Mouse (Mus musculus): ENCODE measurements around the gene Slc38a1.
A peak's percentile ranks its signal among the peaks of the same experiment; 100 is the strongest.

Slc38a1 gene

DNA sequence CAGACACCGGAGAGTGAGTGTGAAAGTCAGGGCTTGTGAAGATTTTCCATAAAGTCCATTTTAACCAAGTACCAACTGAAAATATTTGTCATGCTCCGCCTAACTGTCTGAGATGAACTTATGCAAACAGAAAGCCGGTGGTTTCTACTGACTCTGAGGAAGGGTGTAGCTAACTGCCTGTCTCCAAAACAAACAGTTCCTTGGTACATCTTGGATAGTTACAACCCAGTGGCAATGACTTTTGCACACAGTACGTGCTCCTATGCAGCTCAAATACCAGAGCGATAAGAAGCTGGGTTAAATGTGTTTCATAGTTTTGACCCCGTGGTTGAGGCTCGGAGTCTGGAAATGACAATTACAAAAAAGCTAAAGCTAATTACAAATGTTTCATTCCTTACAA lies 34.0 kb downstream of the Slc38a1 start:
- no peak for DNase-seq (ENCODE audit: low spot score in 2 of 2)

DNA sequence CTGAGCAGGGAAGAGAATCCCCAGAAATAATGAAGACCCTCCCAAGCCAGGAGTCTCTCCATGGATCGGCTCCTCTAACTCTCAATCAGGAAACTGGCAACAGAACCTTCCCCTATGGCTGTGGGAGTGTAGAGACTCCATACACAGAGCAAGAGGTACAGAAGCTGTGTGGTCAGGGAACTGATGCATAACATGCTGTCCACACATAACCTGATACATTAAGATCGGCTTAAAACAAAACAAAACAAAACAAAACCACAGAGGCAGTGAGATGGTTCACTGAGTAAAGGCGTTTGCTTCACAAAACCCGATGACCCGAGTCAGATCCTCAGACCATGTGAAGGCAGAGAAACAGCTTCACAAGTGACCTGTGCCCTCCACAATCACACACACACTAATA lies 35.3 kb downstream of the Slc38a1 start:
- no peak for DNase-seq (ENCODE audit: low spot score in 2 of 2)

GRCm38 (mm10) chr15:96604282-96604681 lies 38.4 kb downstream of the Slc38a1 start:
- DNase-seq (ENCODE audit: low spot score in 2 of 2): peak in 1 of 2 experiments; percentile 43

- DNase-seq (ENCODE audit: low spot score in 2 of 2): no peak
Measured at GRCm38 (mm10) chr15:96602043-96602442, 40.7 kb downstream of the Slc38a1 start.

DNA sequence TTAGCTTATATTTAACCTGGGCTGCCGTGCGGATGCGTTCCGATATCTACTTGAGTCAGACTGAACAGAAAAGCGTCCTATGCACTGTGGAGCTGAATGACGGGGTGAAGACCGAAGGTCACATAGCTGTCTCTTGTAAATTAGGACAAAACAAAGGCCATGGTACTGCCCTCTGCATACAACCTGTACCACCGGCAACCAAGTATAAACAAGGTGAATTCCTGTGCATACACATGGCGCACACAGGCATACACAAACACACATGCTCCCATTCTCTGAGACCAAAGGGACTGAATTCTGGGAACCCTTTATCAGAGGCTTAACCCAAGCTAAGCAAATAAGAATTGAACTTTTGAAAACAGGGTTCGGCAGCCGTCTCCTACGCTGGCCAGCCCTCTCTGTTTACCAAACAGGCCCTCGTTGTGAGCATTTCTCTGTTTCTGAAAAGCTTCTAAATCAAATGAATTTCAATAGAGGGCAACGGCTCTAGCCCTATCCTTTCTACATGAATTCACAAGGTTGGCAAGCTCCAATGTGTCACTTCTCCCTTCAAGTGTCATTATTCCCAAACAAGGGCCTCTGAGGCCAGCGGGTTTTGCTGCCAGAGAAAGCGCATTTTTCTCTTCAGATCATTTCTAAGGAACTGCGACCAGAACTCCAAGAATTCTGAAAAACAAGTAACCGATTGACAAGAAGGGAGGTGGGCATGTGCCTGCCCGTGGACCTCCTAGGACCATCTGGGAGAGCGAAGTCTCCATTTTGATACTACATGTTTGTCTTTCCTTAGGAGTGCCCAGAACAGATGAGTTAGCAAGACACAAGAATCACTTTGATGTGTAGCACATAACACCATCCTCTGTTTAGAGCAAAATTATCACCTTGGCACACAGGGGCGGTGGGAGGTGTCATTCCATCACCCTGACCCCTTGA lies 42.6 kb downstream of the Slc38a1 start:
- peak in 1 of 2 experiments; percentile 26 for DNase-seq (ENCODE audit: low spot score in 2 of 2)

DNA sequence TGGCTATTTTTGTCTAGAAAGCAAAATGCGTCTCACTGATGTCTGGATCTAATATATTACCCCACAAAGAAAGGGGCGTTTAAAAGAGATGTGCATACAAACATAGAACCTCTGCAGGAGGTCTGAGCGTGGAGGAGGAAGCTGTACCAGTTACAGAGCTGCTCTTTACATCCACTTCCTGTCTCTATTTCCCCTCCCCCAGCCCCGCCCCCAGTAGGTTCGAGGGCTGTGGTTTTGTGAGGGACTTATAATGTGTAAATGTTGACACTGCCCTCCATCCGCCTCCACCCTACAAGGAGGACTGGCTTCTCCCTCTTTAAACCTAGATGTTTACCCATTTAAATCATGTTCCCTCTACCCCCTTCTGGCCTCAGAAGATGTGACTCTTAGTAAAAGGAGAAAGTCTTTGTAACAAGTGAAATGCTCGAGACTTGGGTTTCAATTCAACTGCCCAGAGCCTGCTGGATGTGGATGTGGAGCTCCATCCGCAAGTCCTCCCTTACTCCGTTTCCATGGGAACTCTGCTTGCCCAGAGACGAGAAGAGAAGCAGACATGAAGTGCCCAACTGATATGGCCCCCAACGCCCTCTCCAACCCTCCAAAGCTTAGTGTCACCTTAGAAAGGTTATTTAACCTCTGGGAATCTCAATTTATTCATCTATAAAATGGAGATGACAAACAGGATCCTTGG lies 43.7 kb downstream of the Slc38a1 start:
- DNase-seq (ENCODE audit: low spot score in 2 of 2): no peak

DNA sequence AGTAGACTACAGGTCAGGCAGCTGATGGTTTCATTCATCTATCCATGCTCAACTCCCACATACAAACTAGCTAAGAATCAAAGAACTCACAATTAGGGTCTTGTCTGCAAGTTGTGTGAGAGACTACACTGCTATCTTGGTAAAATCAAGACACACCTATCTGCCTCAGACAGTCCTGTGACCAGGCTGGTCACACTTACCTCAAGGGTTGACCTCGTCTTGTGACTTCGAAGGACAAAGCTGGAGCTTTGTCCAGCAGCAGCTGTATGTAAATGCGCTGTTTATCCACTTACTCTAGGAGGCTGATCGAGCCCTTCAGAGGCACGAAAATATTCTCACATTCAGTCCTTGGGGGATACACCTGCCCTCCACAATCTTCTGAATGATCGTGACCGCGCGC lies 45.6 kb downstream of the Slc38a1 start:
- no peak for DNase-seq (ENCODE audit: low spot score in 2 of 2)

GRCm38 (mm10) chr15:96594316-96594715 lies 48.4 kb downstream of the Slc38a1 start:
- no peak for DNase-seq (ENCODE audit: low spot score in 2 of 2)

DNA sequence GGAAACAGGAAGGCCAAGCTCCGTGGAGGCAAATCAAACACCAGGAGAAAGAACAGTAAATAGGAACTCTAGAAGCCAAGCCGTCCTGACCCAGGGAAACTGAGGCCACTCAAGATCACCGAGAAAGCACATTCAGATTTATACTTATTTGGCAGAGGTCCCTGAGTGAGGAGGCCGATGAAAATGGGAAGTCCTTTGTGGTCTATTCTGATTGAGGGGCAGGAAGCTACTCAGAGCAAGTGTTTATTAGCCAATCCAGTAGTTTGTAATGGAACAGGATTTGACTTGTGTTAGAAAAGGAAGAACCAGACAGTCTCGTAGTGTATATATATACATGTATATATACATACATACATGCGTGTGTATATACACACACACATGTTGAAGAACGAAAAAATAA lies 48.8 kb downstream of the Slc38a1 start:
- DNase-seq (ENCODE audit: low spot score in 2 of 2): no peak

GRCm38 (mm10) chr15:96593457-96593856 lies 49.3 kb downstream of the Slc38a1 start:
- DNase-seq (ENCODE audit: low spot score in 2 of 2): no peak

- no peak for DNase-seq (ENCODE audit: low spot score in 2 of 2)
Measured at GRCm38 (mm10) chr15:96592976-96593375, 49.7 kb downstream of the Slc38a1 start.

- DNase-seq (ENCODE audit: low spot score in 2 of 2): no peak
Measured at GRCm38 (mm10) chr15:96591876-96592417, 50.8 kb downstream of the Slc38a1 start.

GRCm38 (mm10) chr15:96588996-96589657 lies 53.6 kb downstream of the Slc38a1 start:
- no peak for DNase-seq (ENCODE audit: low spot score in 2 of 2)

GRCm38 (mm10) chr15:96587998-96588397 lies 54.7 kb downstream of the Slc38a1 start:
- DNase-seq (ENCODE audit: low spot score in 2 of 2): no peak

DNA sequence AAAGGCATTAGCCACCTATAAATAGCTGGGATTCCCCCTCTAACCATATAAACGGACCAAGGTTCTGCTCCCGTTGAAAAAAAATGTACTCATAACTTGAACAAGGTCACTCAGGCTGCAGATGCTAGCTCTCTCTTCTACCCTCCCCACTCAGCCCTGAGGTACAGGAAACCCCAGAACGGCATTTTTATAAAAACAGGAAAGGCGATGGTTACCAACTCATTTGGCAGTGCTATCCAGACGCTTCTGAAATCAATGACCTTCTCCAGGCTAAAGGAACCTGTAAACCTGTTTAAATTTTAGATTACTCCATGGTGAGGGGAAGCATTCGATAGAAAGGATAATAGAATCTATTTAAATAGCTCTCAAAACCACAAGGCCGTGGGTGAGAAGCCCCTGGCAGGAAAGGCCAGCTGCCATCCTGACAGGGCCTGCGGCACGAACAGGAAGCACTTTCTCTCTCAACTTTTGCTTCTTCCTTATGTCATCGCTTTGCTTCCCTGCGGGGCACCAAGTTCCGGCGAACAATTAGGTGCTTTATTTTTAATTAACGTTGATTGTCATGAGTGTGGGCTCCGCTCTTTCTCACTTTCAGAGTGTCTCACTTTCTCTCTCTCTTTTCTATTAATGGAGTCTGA lies 59.2 kb downstream of the Slc38a1 start:
- DNase-seq (ENCODE audit: low spot score in 2 of 2): no peak

DNA sequence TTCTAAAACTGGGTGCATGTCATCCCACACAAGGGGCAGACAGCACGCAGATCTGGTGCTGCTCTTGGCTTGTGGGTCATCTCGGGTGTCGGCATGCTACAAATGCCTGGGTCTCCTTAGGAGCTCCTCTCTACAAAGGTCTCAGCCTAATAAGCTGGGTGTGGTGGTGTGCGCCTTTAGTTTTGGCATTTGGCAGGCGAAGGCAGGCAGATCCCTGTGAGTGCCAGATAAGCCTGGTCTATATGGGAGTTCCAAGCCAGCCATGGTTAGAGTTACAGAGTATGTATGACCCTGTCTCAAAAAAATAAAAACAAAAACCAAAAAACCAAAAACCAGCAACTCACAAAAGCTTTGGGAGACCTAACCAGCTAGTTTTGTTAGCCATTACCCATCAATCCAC lies 65.7 kb downstream of the Slc38a1 start:
- DNase-seq (ENCODE audit: low spot score in 2 of 2): no peak

DNA sequence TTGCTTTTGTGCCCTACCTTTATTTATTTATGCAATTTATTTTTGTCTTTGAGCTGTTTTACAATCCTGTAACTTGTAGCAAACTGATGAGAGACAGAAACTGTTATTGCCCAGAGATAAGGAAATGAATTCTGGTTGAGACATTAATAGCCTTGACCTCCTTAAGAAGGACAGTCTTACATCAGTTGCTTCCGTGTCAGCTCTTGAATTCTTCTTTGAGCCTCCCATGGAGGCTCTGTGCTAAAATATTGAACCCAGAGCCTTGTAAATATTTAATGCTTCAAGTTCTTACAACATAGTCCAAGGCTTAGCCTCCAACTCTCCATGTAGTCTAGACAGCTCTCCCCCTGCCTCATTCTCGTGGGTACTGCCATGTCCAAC lies 73.7 kb downstream of the Slc38a1 start:
- no peak for DNase-seq (ENCODE audit: low spot score in 2 of 2)

GRCm38 (mm10) chr15:96568271-96568982 lies 74.3 kb downstream of the Slc38a1 start:
- no peak for DNase-seq (ENCODE audit: low spot score in 2 of 2)

GRCm38 (mm10) chr15:96566850-96567271 lies 75.9 kb downstream of the Slc38a1 start:
- no peak for DNase-seq (ENCODE audit: low spot score in 2 of 2)

GRCm38 (mm10) chr15:96563852-96564251 lies 78.9 kb downstream of the Slc38a1 start:
- no peak for DNase-seq (ENCODE audit: low spot score in 2 of 2)

DNA sequence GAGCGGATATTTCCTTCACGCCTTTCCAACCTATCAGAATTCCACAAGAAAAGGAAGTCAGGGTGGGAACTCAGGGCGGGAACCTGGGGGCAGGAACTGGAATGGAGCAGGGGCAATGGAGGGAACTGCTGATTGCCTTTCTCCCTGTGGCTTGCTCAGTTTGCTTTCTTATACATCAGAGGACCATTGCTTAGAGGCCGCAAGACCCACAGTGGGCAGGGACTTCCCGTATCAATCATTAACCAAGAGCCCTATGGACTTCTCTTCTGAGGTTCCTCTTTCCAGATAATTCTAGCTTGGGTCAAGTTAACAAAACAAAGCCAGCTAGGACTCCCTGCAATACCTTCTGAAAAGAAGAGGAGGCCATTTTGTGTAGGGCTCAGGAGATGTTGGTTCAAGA lies 80.2 kb downstream of the Slc38a1 start:
- no peak for DNase-seq (ENCODE audit: low spot score in 2 of 2)
